Mouse (Mus musculus): ENCODE measurements at regions not wholly inside any gene's neighbourhood (a gene's known extent, or its start where the extent isn't known, plus 50 kb on each side); places are given as distances from the start of the nearest gene placed in this dataset.

- TF ChIP-seq POU5F1 (IDR thresholded peaks at IDR 0.05; ENCODE audit: borderline replicate concordance, low read length) (no peak), CTCF (conservative IDR thresholded peaks at IDR 0.05; ENCODE audit: low read length) (no peak), NANOG (IDR thresholded peaks at IDR 0.05; ENCODE audit: borderline replicate concordance, low read length) (no peak)
- H3K4me1 ChIP-seq (replicated peaks; ENCODE audit: low read depth, low read length): no peaks in the 10 kb centered on the region
- no peaks in the 10 kb centered on the region for H3K36me3 ChIP-seq (ENCODE audit: insufficient read depth, low read length)
- H3K4me3 ChIP-seq (replicated peaks; ENCODE audit: low read length): no peak overlapping the region
- H3K9me3 ChIP-seq (ENCODE audit: low read length): peaks cover 24% of the 10 kb centered on the region
- H3K27me3 ChIP-seq (ENCODE audit: insufficient read depth, low read length): 0 out of 2 replicates have a peak, but pooled peaks cover under 1% of the 10 kb centered on the region
These were observed 92.0 kb downstream of the Cdc5l start for GRCm38 (mm10) chr17:45341573-45341972.

DNA sequence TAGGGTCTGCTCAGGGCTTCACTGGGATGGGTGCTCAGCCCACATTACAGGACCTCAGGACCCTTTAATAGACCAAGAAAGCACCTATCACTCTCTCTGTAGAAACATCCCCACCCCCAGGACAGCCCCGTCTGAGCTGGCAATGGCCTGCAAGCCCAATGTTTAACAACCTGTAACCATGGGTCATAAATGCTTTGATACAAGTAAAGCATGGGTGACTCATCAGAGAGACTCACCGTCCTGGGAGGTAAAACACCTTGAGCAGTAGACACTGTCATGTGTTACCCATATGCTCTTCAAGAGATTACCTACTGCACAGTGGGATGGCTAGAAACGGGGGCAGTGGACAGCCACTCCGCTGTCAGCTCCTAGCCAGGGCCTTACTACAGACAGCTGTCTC lies 92.7 kb downstream of the Cdc5l start:
- Histone ChIP-seq H3K9me3 (ENCODE audit: low read length) (peaks cover 24% of the 10 kb centered on the region), H3K36me3 (ENCODE audit: insufficient read depth, low read length) (no peaks in the 10 kb centered on the region), H3K4me3 (replicated peaks; ENCODE audit: low read length) (no peak overlapping the region), H3K4me1 (replicated peaks; ENCODE audit: low read depth, low read length) (no peaks in the 10 kb centered on the region), H3K27me3 (ENCODE audit: insufficient read depth, low read length) (peaks cover 4% of the 10 kb centered on the region; the same call in 1 of the 2 replicates)
- TF ChIP-seq CTCF (conservative IDR thresholded peaks at IDR 0.05; ENCODE audit: low read length) (no peak), POU5F1 (IDR thresholded peaks at IDR 0.05; ENCODE audit: borderline replicate concordance, low read length) (no peak), NANOG (IDR thresholded peaks at IDR 0.05; ENCODE audit: borderline replicate concordance, low read length) (no peak)

DNA sequence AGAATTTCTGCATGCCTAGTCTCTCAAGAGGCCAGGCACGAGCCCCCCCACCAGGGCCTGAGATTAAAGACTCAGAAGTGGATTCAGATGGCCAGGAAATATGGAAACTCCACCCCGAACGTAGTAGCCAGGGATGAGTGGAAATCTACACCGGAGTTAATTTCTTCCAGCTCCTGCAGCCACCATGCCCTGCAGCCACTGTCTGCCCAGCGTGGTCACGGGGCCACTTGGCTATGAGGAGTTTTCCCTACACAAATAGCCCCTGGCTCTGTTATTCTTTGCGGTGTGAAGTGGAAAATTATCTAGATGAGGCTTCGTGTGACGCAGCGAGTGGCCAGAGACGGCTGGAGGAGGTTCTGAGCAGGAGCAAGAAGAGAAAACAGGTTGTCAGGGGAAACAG lies 94.3 kb downstream of the Cdc5l start:
- TF ChIP-seq CTCF (conservative IDR thresholded peaks at IDR 0.05; ENCODE audit: low read length) (no peak), POU5F1 (IDR thresholded peaks at IDR 0.05; ENCODE audit: borderline replicate concordance, low read length) (no peak), NANOG (IDR thresholded peaks at IDR 0.05; ENCODE audit: borderline replicate concordance, low read length) (no peak)
- H3K4me1 ChIP-seq (replicated peaks; ENCODE audit: low read depth, low read length): peaks cover 8% of the 10 kb centered on the region
- H3K4me3 ChIP-seq (replicated peaks; ENCODE audit: low read length): no peak overlapping the region
- peaks cover 20% of the 10 kb centered on the region for H3K9me3 ChIP-seq (ENCODE audit: low read length)
- H3K27me3 ChIP-seq (ENCODE audit: insufficient read depth, low read length): peaks cover 4% of the 10 kb centered on the region; the same call in 1 of the 2 replicates
- H3K36me3 ChIP-seq (ENCODE audit: insufficient read depth, low read length): no peaks in the 10 kb centered on the region

GRCm38 (mm10) chr17:45338086-45338485 lies 95.5 kb downstream of the Cdc5l start:
- Histone ChIP-seq H3K36me3 (ENCODE audit: insufficient read depth, low read length) (no peaks in the 10 kb centered on the region), H3K4me1 (replicated peaks; ENCODE audit: low read depth, low read length) (peaks cover 8% of the 10 kb centered on the region), H3K9me3 (ENCODE audit: low read length) (peaks cover 10% of the 10 kb centered on the region), H3K4me3 (replicated peaks; ENCODE audit: low read length) (no peak overlapping the region), H3K27me3 (ENCODE audit: insufficient read depth, low read length) (peaks cover 4% of the 10 kb centered on the region; the same call in 1 of the 2 replicates)
- TF ChIP-seq POU5F1 (IDR thresholded peaks at IDR 0.05; ENCODE audit: borderline replicate concordance, low read length): no peak
- TF ChIP-seq CTCF (conservative IDR thresholded peaks at IDR 0.05; ENCODE audit: low read length): no peak
- no peak for TF ChIP-seq NANOG (IDR thresholded peaks at IDR 0.05; ENCODE audit: borderline replicate concordance, low read length)

- Histone ChIP-seq H3K4me1 (replicated peaks; ENCODE audit: low read depth, low read length) (peaks cover 8% of the 10 kb centered on the region), H3K27me3 (ENCODE audit: insufficient read depth, low read length) (peaks cover 4% of the 10 kb centered on the region; the same call in 1 of the 2 replicates), H3K36me3 (ENCODE audit: insufficient read depth, low read length) (no peaks in the 10 kb centered on the region), H3K4me3 (replicated peaks; ENCODE audit: low read length) (no peak overlapping the region), H3K9me3 (ENCODE audit: low read length) (no peaks in the 10 kb centered on the region)
- no peak for TF ChIP-seq POU5F1 (IDR thresholded peaks at IDR 0.05; ENCODE audit: borderline replicate concordance, low read length)
These were observed 97.9 kb downstream of the Cdc5l start for GRCm38 (mm10) chr17:45335586-45336151.

GRCm38 (mm10) chr17:45334732-45335381 lies 98.7 kb downstream of the Cdc5l start:
- TF ChIP-seq CTCF (conservative IDR thresholded peaks at IDR 0.05; ENCODE audit: low read length) (no peak), NANOG (IDR thresholded peaks at IDR 0.05; ENCODE audit: borderline replicate concordance, low read length) (no peak), POU5F1 (IDR thresholded peaks at IDR 0.05; ENCODE audit: borderline replicate concordance, low read length) (no peak)
- H3K36me3 ChIP-seq (ENCODE audit: insufficient read depth, low read length): no peaks in the 10 kb centered on the region
- no peaks in the 10 kb centered on the region for H3K9me3 ChIP-seq (ENCODE audit: low read length)
- H3K4me1 ChIP-seq (replicated peaks; ENCODE audit: low read depth, low read length): peaks cover 8% of the 10 kb centered on the region
- peaks cover 4% of the 10 kb centered on the region; the same call in 1 of the 2 replicates for H3K27me3 ChIP-seq (ENCODE audit: insufficient read depth, low read length)
- no peak overlapping the region for H3K4me3 ChIP-seq (replicated peaks; ENCODE audit: low read length)

DNA sequence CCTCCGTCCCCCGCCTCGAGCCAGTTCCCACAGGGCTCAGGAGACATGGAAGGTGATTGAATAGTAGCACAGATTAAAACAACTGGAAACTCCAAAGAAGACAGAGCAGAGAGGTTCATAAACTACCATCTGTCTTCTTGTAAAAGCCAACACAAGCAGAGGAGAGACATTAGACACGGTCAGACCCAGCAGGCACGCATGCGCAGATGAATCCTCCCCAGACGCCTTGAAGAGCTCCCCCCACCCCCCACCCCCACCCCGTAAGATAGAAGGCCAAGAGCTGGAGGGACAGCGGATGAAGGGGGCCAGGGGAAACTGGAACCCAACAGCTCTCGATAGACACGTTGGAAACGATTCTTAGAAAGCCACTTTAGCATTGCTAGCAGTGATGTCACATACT lies 101.2 kb downstream of the Cdc5l start:
- TF ChIP-seq NANOG (IDR thresholded peaks at IDR 0.05; ENCODE audit: borderline replicate concordance, low read length) (no peak), POU5F1 (IDR thresholded peaks at IDR 0.05; ENCODE audit: borderline replicate concordance, low read length) (no peak), CTCF (conservative IDR thresholded peaks at IDR 0.05; ENCODE audit: low read length) (no peak)

DNA sequence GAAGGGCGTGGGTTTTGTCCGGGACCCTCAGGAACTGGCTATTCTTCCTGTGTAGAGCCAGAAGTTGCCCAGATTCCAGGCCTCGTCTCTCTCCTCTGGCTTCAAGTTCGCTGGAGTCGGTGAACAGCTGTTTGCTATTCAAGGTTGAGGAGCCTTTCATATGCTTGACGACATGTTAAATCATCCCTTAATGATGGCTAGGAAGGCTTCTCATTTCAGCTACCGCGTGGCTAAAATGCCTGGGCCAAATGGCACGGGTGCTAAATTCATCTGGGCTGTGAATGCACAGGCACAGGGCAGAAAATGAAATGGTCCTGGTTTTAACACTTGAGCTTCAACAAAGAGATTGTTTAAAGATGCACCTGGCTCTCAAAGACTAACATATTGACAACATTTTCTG lies 104.3 kb downstream of the Cdc5l start:
- H3K4me1 ChIP-seq (replicated peaks; ENCODE audit: low read depth, low read length): no peaks in the 10 kb centered on the region
- no peak for TF ChIP-seq POU5F1 (IDR thresholded peaks at IDR 0.05; ENCODE audit: borderline replicate concordance, low read length)
- no peak for TF ChIP-seq NANOG (IDR thresholded peaks at IDR 0.05; ENCODE audit: borderline replicate concordance, low read length)
- no peak for TF ChIP-seq CTCF (conservative IDR thresholded peaks at IDR 0.05; ENCODE audit: low read length)
- no peaks in the 10 kb centered on the region; the same call in 1 of the 2 replicates for H3K27me3 ChIP-seq (ENCODE audit: insufficient read depth, low read length)

More for the DNA sequence above, 101.2 kb downstream of the Cdc5l start:
- H3K9me3 ChIP-seq (ENCODE audit: low read length): no peaks in the 10 kb centered on the region
- H3K36me3 ChIP-seq (ENCODE audit: insufficient read depth, low read length): no peaks in the 10 kb centered on the region
- H3K27me3 ChIP-seq (ENCODE audit: insufficient read depth, low read length): peaks cover 4% of the 10 kb centered on the region; the same call in 1 of the 2 replicates
- H3K4me1 ChIP-seq (replicated peaks; ENCODE audit: low read depth, low read length): peaks cover 8% of the 10 kb centered on the region
- H3K4me3 ChIP-seq (replicated peaks; ENCODE audit: low read length): no peak overlapping the region

More for the DNA sequence above, 104.3 kb downstream of the Cdc5l start:
- Histone ChIP-seq H3K36me3 (ENCODE audit: insufficient read depth, low read length) (no peaks in the 10 kb centered on the region), H3K9me3 (ENCODE audit: low read length) (no peaks in the 10 kb centered on the region), H3K4me3 (replicated peaks; ENCODE audit: low read length) (no peak overlapping the region)
